Mouse (Mus musculus): ENCODE results near the gene Ddah2.

- TF ChIP-seq CTCF (IDR thresholded peaks at IDR 0.05; ENCODE audit: low read depth): no peak
- TF ChIP-seq EP300 (IDR thresholded peaks at IDR 0.05; ENCODE audit: low read depth): no peak
Measured at GRCm38 (mm10) chr17:35028315-35028714, 30.5 kb upstream of the Ddah2 start.

Data from liver, postnatal 0 days (tissue).